Mouse (Mus musculus) adrenal gland, postnatal 4 days (tissue): ENCODE measurements around the gene Vps52. TPM values are rescaled to one million over a fixed set of nuclear protein-coding genes. Genes with fewer than 3 reads are reported as not detected.

ENCODE experiments used
- DNase-seq, 2 experiments: peaks; one replicate each; pipeline ENCODE4 v3.0.0; 2021 to 2022; ENCODE audit warnings: low spot score in 2 of 2, mixed read lengths in 2 of 2
- total RNA-seq, 2 experiments: library from RNA; stranded (reverse); gene quantifications; 2 replicates each; pipeline ENCODE4 v1.2.3; 2021

Vps52 gene
- total RNA-seq, 2 experiments from 2014 or later, result 62.8 to 72.5 TPM

DNA sequence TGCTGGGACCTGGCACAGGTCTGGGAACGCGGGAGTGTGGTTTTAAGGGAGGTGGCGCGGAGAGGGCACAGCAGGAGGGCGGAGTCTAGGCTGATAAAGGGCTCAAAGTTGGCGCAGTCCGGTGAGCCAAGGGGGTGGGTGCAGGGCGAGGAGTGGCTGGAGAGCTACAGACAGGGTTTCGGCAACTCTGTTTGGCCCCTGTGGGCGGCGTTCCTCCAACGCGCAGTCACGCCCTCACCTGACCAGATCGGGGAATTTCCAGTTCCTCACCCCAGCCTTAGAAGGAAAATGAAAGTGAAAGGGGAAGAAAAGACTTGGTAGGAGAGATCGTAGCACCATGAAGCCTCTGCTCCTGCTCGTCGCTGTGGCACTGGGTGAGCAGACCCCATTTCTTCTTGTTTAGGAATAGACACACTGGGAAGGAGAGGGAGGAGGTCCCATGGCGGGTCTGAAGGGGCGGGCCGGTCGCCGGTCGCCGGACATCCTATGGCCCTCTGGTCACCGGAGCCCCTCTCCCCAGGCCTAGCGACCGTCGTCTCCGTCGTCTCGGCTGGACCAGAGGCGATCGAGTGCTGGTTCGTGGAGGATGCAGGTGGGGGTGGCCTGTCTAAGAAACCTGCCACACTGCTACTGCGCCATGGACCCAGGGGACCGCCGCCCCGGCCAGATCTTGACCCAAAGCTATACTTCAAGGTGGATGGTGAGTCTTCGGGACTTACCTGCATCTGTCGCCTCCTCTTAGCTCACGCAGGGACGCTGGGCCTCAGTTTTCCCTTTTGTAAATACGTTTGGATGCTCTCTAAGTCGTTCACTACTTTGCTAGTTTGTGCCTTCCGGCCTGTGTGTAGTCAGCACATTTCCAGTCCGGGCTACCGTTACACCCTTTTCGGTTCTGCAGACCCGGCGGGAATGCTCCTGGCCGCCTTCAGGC lies 36.0 kb upstream of the Vps52 start:
- DNase-seq, result peak in 1 of 2 experiments; percentile 69

DNA sequence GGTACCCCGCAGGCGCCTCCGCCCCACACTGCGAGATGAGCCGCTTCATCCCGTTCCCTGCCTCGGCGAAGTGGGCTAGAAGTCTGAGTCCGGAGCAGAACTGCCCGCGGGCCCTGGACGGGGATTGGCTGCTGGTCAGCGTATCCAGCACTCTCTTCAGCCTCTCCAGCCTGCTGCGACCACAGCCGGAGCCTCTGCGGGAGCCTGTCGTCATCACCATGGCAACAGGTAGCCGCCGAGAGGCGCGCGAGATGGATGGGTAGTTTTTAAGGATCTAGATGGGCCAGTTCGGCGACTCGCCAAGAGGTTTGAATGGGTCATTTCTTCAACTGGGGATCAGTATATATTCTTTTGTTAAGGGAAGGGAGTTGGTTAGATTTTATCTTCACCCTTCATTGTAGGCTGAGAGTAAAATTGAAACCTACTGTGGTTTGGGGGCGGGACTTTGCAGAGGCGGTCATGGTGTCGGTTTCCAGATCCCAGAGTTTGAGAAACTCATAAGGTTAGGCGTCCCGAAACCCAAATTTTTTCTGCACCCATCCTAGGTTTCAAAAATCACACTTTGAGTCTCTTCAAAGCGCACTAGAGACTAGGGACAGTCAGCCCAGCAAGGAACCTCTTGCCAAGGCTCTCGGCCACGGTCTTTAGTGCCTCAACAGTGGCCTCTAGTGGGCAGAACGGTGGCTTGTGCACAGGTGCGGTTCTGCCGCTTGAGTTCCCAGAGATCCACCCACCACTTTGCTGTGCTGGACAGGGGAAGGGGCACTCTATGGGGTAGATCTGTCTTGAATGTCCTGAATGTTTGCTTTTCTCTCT lies 35.1 kb upstream of the Vps52 start:
- peak in 1 of 2 experiments; percentile 64 for DNase-seq

DNA sequence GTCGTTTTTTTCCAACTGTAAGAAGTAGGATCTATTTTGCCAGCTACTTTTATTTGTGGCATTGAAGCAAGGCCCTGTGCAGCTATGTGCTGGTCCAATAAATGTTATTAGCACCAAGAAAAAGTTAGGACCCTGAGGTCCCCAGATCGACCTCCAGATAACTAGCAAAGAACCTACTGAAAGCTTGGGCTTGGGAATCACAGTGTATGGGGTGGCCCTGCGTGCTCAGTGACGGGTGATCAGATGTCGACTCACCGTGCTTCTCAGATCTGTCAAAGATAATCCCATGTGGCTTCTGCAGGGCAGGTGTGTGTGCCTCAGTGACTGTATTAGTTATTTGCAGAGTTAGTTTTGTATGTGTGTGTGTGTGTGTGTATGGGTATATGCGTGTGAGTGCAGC lies 34.3 kb upstream of the Vps52 start:
- DNase-seq, result no peak

DNA sequence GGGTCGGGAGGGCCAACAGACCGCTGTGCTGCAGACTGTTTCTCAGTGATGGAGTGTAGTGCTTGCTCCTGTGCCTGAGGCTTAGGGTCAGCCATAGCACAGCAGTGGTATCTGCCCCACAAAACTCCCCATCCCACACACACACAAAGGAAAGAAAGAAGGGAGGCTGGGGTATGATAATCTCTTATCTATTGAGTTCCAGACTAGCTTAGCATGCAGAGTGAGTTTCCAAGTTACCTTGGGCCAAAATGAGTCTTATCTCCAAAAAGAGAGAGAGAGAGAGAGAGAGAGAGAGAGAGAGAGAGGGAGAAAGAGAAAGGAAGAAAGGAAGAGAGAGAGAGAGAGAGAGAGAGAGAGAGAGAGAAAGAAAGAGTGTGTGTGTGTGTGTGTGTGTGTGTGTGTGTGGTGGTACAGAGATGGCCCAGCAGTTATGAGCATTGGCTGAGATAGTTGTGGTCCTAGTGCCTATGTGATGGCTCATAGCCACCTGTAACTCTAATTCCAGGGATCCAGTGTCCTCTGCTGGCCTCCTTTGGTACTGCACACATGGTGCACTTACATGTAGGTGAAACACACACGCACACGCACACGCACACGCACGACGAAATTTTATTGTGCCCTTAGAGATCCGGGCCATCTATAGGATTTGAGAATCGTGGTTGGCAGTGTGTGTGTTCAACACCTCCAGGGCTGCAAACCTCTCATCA lies 30.9 kb upstream of the Vps52 start:
- DNase-seq, result no peak

DNA sequence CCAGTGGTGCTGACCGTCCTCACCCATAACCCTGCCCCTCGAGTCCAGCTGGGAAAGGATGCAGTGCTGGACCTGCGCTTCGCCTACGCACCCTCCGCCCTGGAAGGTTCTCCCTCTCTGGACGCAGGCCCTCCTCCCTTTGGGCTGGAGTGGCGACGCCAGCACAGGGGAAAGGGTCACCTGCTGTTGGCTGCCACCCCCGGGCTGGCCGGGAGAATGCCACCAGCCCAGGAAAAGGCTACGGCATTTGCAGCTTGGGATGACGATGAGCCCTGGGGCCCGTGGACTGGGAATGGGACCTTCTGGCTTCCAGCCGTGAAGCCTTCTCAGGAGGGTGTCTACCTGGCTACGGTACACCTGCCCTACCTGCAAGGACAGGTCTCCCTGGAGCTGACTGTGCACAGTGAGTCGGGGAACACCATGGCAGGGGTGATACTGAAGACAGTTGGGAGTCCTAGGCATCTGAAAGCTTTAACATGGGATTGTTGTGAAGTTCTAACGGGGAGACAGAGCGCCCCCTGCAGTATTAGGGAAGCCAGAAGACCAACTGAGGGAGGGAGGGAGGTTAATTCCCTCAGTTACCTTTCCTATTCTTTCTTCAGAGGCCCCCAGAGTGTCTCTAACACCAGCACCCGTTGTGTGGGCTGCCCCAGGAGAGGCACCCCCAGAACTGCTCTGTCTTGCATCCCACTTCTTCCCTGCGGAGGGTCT lies 30.1 kb upstream of the Vps52 start:
- no peak for DNase-seq

DNA sequence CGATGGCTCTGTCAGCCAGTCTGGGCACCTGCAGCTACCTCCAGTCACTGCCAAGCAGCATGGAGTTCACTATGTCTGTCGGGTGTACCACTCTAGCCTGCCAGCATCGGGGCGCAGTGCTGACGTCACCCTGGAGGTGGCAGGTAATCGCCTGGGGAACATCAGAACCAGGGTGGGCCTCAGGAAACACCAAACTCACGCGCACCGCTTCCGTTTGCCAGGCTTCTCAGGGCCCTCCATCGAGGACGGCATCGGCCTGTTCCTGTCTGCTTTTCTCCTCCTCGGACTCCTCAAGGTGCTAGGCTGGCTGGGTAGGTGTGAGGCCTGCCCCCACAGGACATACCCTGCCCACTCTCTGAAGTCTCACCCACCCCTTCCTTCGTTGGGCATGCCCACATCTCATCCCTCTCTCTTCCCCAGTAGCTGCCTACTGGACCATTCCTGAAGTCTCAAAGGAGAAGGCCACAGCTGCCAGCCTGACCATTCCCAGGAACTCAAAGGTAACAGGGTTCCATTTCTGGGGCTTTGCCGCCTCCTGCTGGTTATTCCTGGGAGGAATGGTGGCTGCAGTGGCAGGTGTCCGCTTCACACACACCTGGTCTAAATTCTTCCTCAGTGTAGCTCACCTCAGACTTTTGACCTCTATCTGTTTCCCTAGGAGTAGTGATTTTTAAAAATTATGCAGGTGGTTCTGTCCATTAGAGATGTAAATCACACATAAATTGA lies 29.2 kb upstream of the Vps52 start:
- DNase-seq, result no peak

DNA sequence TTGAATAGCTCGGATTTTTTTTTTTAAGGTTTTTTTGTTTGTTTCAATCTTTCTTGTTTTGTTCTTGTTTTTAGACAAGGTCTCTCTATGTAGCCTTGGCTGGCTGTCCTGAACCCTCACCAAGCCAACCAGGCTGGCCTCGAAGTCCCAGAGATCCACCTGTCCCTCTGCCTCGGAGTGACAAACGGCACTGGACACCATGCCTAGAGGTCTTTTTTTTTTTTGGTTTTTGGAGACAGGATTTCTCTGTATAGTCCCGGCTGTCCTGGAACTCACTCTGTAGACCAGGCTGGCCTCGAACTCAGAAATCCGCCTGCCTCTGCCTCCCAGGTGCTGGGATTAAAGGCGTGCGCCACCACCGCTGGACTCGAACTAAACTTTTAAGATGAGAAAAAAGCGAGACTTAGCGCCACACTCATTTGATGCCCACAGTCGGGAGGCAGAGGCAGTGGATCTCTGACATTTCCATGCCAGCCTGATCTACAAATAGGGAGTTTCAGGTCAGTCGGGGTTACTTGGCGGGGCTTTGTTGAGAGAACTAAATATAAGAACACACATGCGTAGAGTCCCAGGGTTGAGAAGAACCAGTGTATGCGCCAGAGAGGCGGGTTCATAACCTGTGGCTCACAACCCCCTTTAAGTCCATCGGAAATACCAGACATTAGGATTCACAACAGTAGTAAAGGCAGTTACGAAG lies 27.2 kb upstream of the Vps52 start:
- DNase-seq, result no peak

DNA sequence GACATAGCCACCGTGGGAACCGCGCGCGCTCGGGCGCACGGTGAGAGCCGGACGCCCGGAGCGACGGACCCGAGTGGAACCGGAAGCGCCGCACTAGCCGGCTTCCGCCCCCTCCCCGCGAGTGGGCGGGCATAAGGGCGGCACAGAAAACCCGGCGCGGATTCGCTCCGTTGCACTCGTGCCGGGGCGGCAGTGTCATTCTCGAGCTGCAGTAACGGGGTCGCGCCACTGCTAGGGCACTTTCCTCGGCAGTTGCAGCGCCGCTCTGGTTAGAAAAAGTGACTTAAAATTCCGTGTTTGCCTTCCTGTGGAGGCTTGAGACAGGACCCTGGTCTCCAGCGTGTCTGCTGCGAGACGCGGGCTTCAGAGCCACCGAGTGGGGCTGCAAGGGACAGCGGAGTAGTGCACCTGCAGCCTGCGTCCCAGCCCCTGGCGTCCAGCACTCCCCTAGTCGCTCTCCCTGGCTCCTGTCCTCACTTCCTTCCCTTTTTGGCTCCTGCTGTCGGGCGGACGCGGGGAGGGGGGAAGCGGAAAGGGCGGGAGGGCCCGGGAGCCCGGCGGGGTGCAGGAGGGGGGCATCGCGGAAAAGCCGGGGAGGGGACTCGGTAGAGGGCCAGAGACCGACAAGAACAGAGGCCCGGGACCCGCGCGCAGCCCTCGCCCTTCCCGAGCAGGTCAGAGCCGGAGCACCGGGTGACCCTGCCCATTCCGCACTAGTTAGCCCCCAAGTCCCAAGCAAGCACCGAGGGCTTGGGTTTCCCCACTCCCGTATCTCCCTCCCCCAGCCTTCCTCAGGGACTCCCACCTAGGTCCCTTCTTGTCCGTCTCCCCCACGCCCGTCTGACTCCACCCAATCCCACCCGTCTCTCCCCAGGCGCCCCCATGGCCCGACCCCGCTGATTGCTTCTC lies 26.0 kb upstream of the Vps52 start, which contains the start of gene Rgl2:
TSS of gene Rgl2 (plus strand) at position 173 of the 909 bp plus-strand sequence.
- peak; percentile 88 to 93 for DNase-seq

DNA sequence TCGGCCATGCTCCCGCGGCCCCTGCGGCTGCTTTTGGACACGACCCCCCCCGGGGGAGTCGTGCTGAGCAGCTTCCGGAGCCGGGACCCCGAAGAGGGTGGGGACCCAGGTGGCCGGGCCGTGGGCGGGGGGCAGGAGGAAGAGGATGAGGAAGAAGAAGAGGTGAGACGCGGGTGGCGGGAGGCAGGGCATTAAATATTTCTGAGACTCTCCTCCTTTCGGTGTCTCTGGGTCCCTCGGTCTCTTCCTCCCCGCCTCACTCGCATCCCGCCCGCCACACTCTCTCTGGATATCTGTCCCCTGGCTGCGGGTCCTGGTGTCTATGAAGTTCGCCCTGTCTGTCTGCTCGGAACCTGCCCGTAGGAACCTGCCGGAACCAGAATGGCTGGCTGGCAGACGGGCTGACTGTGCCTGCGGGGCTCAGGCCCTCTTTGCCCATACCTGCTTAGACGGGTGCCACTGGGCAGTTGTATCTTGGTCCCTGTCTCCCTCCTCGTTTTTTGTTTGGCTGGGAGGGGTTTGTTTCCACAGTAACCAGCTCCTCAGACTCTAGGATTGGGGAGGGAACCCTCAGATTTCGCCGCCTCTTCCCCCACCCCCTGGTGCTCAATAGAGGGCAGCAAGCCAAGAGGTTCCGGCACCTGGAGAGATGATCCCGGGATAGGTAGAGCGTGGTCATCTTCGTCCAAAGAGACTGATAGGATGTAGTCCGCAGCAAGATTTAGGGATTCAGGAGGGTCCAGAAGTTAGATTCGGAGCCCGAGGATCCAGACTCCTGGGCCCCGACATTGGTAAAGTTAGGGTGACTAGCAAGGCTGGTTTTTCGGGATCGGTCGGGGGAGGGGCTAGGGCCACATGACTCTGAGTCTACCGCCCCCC lies 25.1 kb upstream of the Vps52 start:
- no peak for DNase-seq

DNA sequence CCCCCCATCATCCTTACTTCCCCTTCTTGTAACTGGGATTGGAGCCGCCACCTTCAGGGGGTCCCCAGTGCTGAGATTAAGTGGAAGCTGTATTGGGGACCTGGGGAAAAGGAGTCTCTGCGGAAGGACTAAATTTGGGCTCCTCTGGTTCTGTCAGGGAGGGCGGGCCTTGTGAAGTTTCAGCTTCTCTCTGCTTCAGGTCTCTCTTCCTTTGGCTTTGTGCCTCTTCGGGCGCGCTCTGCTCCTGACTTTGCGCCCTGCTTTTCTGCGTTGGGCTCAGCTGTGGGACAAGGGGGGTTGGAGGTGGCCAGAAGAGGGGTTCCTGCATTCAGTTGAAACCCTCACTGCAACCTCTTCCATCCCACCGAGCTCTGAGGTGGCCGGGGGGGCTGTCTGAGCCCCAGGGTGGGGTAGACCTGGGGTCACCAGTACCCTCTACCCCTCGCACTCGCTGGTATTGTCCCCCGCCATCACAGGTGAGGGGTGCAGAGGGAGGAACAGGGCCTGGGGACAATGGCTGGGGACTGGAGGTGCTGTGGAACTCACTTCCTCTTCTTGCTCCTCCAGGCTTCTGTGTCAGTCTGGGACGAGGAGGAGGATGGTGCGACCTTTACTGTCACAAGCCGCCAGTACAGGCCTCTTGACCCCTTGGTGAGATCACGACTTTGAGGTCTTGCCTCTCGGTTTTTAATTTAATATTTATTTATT lies 24.3 kb upstream of the Vps52 start:
- no peak for DNase-seq

DNA sequence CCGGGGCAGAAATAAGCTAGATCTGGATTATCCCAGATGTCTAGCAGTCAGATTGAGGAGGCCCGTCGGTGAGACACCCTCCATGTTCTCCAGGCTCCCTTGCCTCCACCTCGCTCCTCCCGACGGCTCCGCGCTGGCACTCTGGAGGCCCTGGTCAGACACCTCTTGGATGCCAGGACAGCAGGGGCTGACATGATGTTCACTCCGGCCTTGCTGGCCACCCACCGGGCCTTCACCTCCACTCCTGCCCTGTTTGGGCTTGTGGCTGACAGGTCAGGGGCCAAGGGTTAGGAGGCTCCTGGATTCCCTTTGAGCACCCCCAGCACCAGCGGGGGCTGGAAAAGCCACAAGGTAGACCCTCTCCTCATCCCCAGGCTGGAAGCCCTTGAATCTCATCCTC lies 23.7 kb upstream of the Vps52 start:
- DNase-seq, result no peak

DNA sequence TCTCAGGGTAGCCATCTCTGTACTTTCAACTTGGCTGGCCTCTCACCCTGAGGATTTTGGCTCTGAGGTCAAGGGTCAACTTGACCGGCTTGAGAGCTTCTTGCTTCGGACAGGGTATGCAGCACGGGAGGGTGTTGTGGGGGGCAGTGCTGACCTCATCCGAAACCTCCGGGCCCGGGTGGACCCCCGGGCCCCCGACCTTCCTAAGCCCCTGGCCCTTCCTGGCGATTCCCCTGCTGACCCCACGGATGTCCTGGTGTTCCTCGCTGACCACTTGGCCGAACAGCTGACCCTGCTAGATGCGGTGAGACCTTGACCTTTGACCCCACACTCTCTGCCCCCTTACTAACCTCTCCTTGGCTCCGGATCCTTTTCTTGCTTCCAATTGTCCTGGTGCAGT lies 23.2 kb upstream of the Vps52 start:
- no peak for DNase-seq

DNA sequence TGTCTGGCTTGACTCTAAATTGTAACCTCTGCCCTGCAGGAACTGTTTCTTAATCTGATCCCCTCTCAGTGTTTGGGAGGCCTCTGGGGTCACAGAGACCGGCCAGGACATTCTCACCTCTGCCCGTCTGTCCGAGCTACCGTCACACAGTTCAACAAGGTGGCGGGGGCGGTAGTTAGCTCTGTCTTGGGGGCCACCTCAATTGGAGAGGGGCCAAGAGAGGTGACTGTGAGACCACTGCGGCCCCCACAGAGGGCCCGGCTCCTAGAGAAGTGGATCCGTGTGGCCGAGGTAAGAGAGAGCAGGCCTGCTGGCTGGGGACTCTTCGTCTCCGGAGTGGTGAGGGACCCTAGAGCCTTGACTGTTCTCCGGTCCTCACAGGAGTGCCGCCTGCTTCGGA lies 22.6 kb upstream of the Vps52 start:
- DNase-seq, result no peak

DNA sequence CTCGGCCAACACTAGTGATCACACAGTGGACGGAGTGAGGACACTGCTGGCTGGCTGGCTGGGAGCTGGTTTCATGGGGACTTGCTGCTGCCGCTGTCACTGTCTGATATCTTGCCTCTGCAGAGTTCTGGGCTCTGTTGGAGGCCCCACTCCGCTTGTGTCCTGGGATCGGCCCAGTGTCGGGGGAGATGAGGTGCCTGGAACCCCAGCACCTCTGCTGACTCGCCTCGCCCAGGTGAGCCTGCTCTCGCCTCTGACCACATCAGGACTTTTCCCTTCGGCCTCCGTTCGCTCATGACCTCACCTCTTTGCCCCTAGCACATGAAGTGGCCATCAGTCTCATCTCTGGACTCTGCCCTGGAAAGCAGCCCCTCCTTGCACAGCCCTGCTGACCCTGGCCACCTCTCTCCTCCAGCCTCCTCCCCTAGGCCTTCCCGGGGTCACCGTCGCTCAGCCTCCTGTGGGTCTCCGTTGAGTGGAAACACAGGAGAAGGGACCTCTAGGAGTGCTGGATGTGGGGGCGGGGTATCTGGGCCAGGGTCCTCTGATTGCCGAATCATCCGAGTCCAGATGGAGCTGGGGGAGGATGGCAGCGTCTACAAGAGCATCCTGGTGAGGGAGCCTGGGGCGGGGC lies 20.1 kb upstream of the Vps52 start:
- no peak for DNase-seq

DNA sequence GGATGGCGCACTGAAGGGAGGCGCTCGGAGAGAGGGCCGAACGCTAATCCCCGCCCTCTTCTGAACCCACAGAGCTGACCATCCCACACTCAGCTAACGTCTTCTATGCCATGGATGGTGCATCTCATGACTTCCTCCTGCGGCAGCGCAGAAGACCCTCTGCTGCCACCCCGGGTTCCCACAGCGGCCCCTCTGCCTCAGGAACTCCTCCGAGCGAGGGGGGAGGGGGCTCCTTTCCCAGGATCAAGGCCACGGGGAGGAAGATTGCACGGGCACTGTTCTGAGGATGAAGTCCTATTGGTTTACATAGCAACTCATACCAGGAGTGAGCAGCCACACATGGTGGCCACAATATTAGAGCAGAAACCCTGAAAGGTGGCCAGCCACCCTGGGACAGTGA lies 18.6 kb upstream of the Vps52 start:
- no peak for DNase-seq

DNA sequence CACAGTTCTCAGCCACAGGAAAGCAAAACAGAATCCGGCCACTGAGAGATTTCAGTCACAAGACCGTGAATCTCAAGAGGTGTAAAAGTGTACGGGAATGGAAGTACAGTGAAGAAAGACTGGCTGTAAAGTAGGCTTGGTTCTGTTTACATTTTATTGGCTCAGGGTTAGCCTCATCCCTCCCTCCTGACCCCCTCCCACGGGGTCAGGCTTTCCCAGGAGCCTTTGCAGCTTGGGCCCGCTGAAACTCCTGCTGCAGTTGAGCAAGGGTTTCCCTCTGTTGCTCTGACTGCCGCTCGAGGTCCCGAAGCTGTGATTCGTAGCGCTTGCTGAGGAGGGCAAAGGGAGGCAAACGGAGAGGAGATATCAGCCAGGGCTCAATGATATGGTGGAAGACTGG lies 16.8 kb upstream of the Vps52 start:
- no peak for DNase-seq
